Mouse (Mus musculus): ENCODE data around the gene Gm29609. TPM values are rescaled to one million over a fixed set of nuclear protein-coding genes. Genes with fewer than 3 reads are reported as not detected.
"Not testable (repeated sequence)": the region's sequence is repeated elsewhere in the genome, so short reads cannot be mapped to it uniquely, and the experiment has no call there.

The Gm29609 gene
- polyA plus RNA-seq, 1 experiment from 2014 or later = 1.6 TPM

DNA sequence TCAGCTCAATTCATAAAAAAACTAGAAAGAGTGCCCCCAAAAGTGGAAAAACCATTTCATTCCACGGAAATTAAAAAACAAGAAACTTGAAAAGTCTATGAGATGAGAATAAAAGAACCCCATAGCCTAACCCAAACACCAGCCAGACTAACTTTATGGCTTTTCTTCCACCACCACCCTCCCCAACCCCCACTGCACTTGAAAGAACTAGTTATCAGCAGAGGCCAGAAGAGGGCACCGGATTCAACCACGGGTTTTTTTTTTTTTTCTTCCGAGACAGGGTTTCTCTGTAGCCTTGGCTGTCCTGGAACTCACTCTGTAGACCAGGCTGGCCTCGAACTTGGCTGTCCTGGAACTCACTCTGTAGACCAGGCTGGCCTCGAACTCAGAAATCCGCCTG is 38.6 kb upstream of the Gm29609 start:
- Histone ChIP-seq H3K9ac (ENCODE audit: low read depth, low read length) (no peak overlapping the region), H3K4me1 (ENCODE audit: control insufficient read depth, insufficient read depth, low read length) (no peaks in the 10 kb centered on the region; the same call in 1 of the 2 replicates), H3K27ac (ENCODE audit: low read depth, low read length) (no peak overlapping the region), H3K9me3 (ENCODE audit: control insufficient read depth, low read length) (no peaks in the 10 kb centered on the region), H3K36me3 (ENCODE audit: control insufficient read depth, insufficient read depth, low read length) (no peaks in the 10 kb centered on the region), H3K27me3 (ENCODE audit: control insufficient read depth, insufficient read depth, low read length) (no peaks in the 10 kb centered on the region), H3K4me2 (replicated peaks; ENCODE audit: low read depth, low read length) (no peak overlapping the region), H3K4me3 (ENCODE audit: low read length) (no peak overlapping the region)
- ATAC-seq (ENCODE audit: low FRiP score, low TSS enrichment) = no peak
- WGBS = 61% methylated on average over 7 of the region's 7 CpGs

DNA sequence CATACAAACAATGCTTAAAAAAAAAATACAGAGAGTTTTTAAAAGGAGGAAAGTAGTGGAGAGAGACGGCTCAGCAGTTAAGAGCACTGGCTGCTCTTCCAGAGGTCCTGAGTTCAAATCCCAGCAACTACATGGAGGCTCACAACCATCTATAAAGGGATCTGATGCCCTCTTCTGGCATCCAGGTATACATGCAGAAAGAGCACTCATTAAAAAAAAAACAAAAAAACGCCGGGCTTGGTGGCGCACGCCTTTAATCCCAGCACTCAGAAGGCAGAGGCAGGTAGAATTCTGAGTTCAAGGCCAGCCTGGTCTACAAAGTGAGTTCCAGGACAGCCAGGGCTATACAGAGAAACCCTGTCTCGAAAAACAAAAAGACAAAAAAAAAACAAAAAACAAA is 36.8 kb upstream of the Gm29609 start:
- H3K36me3 ChIP-seq (ENCODE audit: control insufficient read depth, insufficient read depth, low read length); ATAC-seq (ENCODE audit: low FRiP score, low TSS enrichment); H3K4me1 ChIP-seq (ENCODE audit: control insufficient read depth, insufficient read depth, low read length): not testable (repeated sequence)

GRCm38 (mm10) chr5:31204421-31204820 is 24.7 kb upstream of the Gm29609 start:
- Histone ChIP-seq H3K9me3 (ENCODE audit: control insufficient read depth, low read length) (peaks cover 6% of the 10 kb centered on the region), H3K4me2 (replicated peaks; ENCODE audit: low read depth, low read length) (no peak overlapping the region), H3K4me1 (ENCODE audit: control insufficient read depth, insufficient read depth, low read length) (peaks cover 7% of the 10 kb centered on the region; the same call in 1 of the 2 replicates), H3K27ac (ENCODE audit: low read depth, low read length) (no peak overlapping the region), H3K9ac (ENCODE audit: low read depth, low read length) (no peak overlapping the region), H3K36me3 (ENCODE audit: control insufficient read depth, insufficient read depth, low read length) (peaks cover 72% of the 10 kb centered on the region), H3K4me3 (ENCODE audit: low read length) (no peak overlapping the region), H3K27me3 (ENCODE audit: control insufficient read depth, insufficient read depth, low read length) (no peaks in the 10 kb centered on the region)
- ATAC-seq (ENCODE audit: low FRiP score, low TSS enrichment) = no peak
- WGBS = 95% methylated on average over 6 of the region's 6 CpGs

More for the DNA sequence above, 36.8 kb upstream of the Gm29609 start:
- not testable (repeated sequence) for H3K27ac ChIP-seq (ENCODE audit: low read depth, low read length); H3K9ac ChIP-seq (ENCODE audit: low read depth, low read length); H3K9me3 ChIP-seq (ENCODE audit: control insufficient read depth, low read length); H3K27me3 ChIP-seq (ENCODE audit: control insufficient read depth, insufficient read depth, low read length); H3K4me2 ChIP-seq (replicated peaks; ENCODE audit: low read depth, low read length); H3K4me3 ChIP-seq (ENCODE audit: low read length)
- 90% methylated on average over 6 of the region's 6 CpGs for WGBS

DNA sequence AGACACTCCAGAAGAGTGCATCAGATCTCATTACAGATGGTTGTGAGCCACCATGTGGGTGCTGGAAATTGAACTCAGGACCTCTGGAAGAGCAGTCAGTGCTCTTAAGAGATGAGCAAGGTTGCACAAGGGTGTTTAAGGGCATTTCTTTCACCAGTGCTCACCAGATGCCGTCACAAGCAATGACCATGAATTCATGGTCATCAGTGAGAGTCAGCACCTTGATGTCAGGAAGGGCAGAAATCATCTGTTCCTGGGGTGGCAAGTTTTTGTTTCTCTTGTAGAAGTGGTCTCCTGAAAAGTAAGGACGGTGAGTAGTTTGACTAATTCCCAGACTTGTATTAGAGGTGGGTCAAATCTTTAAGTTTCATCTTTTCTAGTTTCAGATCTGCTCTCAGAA is 24.2 kb upstream of the Gm29609 start:
- no peak for ATAC-seq (ENCODE audit: low FRiP score, low TSS enrichment)
- no peak overlapping the region for H3K9ac ChIP-seq (ENCODE audit: low read depth, low read length)
- peaks cover 78% of the 10 kb centered on the region for H3K36me3 ChIP-seq (ENCODE audit: control insufficient read depth, insufficient read depth, low read length)
- H3K4me2 ChIP-seq (replicated peaks; ENCODE audit: low read depth, low read length) = no peak overlapping the region
- WGBS = 89% methylated on average over 2 of the region's 2 CpGs
- no peaks in the 10 kb centered on the region for H3K27me3 ChIP-seq (ENCODE audit: control insufficient read depth, insufficient read depth, low read length)
- H3K27ac ChIP-seq (ENCODE audit: low read depth, low read length) = no peak overlapping the region
- H3K4me1 ChIP-seq (ENCODE audit: control insufficient read depth, insufficient read depth, low read length) = peaks cover 7% of the 10 kb centered on the region; the same call in 1 of the 2 replicates
- no peak overlapping the region for H3K4me3 ChIP-seq (ENCODE audit: low read length)
- H3K9me3 ChIP-seq (ENCODE audit: control insufficient read depth, low read length) = peaks cover 6% of the 10 kb centered on the region

GRCm38 (mm10) chr5:31202933-31203332 is 23.2 kb upstream of the Gm29609 start:
- peak overlapping the region; percentile 64; the same call in 1 of the 2 replicates for H3K4me3 ChIP-seq (ENCODE audit: low read length)
- 82% methylated on average over 7 of the region's 7 CpGs for WGBS
- H3K36me3 ChIP-seq (ENCODE audit: control insufficient read depth, insufficient read depth, low read length) = peaks cover 79% of the 10 kb centered on the region

GRCm38 (mm10) chr5:31201742-31202590 is 22.3 kb upstream of the Gm29609 start, which contains the start of gene Zfp513:
Zfp513 (minus strand) TSS chr5:31202303.
- Histone ChIP-seq H3K4me3 (ENCODE audit: low read length) (peak within 1 kb of the TSS; percentile 64), H3K4me2 (replicated peaks; ENCODE audit: low read depth, low read length) (peak within 1 kb of the TSS; percentile 79), H3K4me1 (ENCODE audit: control insufficient read depth, insufficient read depth, low read length) (peaks cover 7% of the 10 kb centered on the region; the same call in 1 of the 2 replicates), H3K36me3 (ENCODE audit: control insufficient read depth, insufficient read depth, low read length) (peaks cover 79% of the 10 kb centered on the region), H3K9me3 (ENCODE audit: control insufficient read depth, low read length) (peaks cover 6% of the 10 kb centered on the region), H3K9ac (ENCODE audit: low read depth, low read length) (peak within 1 kb of the TSS; percentile 88), H3K27me3 (ENCODE audit: control insufficient read depth, insufficient read depth, low read length) (no peaks in the 10 kb centered on the region), H3K27ac (ENCODE audit: low read depth, low read length) (peak within 1 kb of the TSS; percentile 70)
- ATAC-seq (ENCODE audit: low FRiP score, low TSS enrichment) = peak; percentile 95
- whole genome bisulfite sequencing = under 1% methylated on average over 53 of the region's 53 CpGs

More at GRCm38 (mm10) chr5:31202933-31203332, 23.2 kb upstream of the Gm29609 start:
- Histone ChIP-seq H3K27me3 (ENCODE audit: control insufficient read depth, insufficient read depth, low read length) (no peaks in the 10 kb centered on the region), H3K27ac (ENCODE audit: low read depth, low read length) (peak overlapping the region; percentile 65), H3K9me3 (ENCODE audit: control insufficient read depth, low read length) (peaks cover 6% of the 10 kb centered on the region), H3K4me1 (ENCODE audit: control insufficient read depth, insufficient read depth, low read length) (peaks cover 7% of the 10 kb centered on the region; the same call in 1 of the 2 replicates), H3K4me2 (replicated peaks; ENCODE audit: low read depth, low read length) (peak overlapping the region; percentile 61), H3K9ac (ENCODE audit: low read depth, low read length) (peak overlapping the region; percentile 44; the same call in 1 of the 2 replicates)
- no peak for ATAC-seq (ENCODE audit: low FRiP score, low TSS enrichment)

GRCm38 (mm10) chr5:31201042-31201741 is 21.5 kb upstream of the Gm29609 start:
- peaks cover 7% of the 10 kb centered on the region; the same call in 1 of the 2 replicates for H3K4me1 ChIP-seq (ENCODE audit: control insufficient read depth, insufficient read depth, low read length)
- peaks cover 80% of the 10 kb centered on the region for H3K36me3 ChIP-seq (ENCODE audit: control insufficient read depth, insufficient read depth, low read length)
- H3K4me3 ChIP-seq (ENCODE audit: low read length) = peak overlapping the region; percentile 64
- peaks cover 6% of the 10 kb centered on the region for H3K9me3 ChIP-seq (ENCODE audit: control insufficient read depth, low read length)
- H3K27ac ChIP-seq (ENCODE audit: low read depth, low read length) = peak overlapping the region; percentile 70
- peak overlapping the region; percentile 79 for H3K4me2 ChIP-seq (replicated peaks; ENCODE audit: low read depth, low read length)
- ATAC-seq (ENCODE audit: low FRiP score, low TSS enrichment) = no peak
- WGBS = 17% methylated on average over 13 of the region's 13 CpGs
- H3K9ac ChIP-seq (ENCODE audit: low read depth, low read length) = peak overlapping the region; percentile 88
- no peaks in the 10 kb centered on the region for H3K27me3 ChIP-seq (ENCODE audit: control insufficient read depth, insufficient read depth, low read length)

- Histone ChIP-seq H3K36me3 (ENCODE audit: control insufficient read depth, insufficient read depth, low read length) (peaks cover 82% of the 10 kb centered on the region), H3K27ac (ENCODE audit: low read depth, low read length) (0 out of 2 replicates have a peak overlapping the region, but pooled peaks have one; percentile 3)
Measured at GRCm38 (mm10) chr5:31200327-31200768, 20.6 kb upstream of the Gm29609 start.

More at GRCm38 (mm10) chr5:31200327-31200768, 20.6 kb upstream of the Gm29609 start:
- H3K27me3 ChIP-seq (ENCODE audit: control insufficient read depth, insufficient read depth, low read length) = no peaks in the 10 kb centered on the region
- 0 out of 2 replicates have a peak overlapping the region, but pooled peaks have one; percentile 79 for H3K4me2 ChIP-seq (replicated peaks; ENCODE audit: low read depth, low read length)
- H3K9me3 ChIP-seq (ENCODE audit: control insufficient read depth, low read length) = peaks cover 6% of the 10 kb centered on the region
- peak overlapping the region; percentile 5; the same call in 1 of the 2 replicates for H3K4me3 ChIP-seq (ENCODE audit: low read length)
- peaks cover 7% of the 10 kb centered on the region; the same call in 1 of the 2 replicates for H3K4me1 ChIP-seq (ENCODE audit: control insufficient read depth, insufficient read depth, low read length)
- 0 out of 2 replicates have a peak overlapping the region, but pooled peaks have one; percentile 88 for H3K9ac ChIP-seq (ENCODE audit: low read depth, low read length)
- ATAC-seq (ENCODE audit: low FRiP score, low TSS enrichment) = no peak
- WGBS = 90% methylated on average over 27 of the region's 27 CpGs
